Mouse (Mus musculus) liver, adult 2 months (tissue): ENCODE data around the gene Herc3. TPM values are rescaled to one million over a fixed set of nuclear protein-coding genes. Genes with fewer than 3 reads are reported as not detected.

ENCODE experiments used
- DNase-seq: peaks from one replicate; pipeline ENCODE4 v3.0.0-alpha.2; 2011; ENCODE audit warnings: low read depth, low spot score; ENCODE audit errors: extremely low read depth
- H3K27ac ChIP-seq: fragments of 200-500 bp; replicated peaks from 2 replicates; pipeline ENCODE4 v1.5.1; 2012; ENCODE audit warnings: low read depth, mild to moderate bottlenecking, control low read depth, inconsistent platforms, low read length; ENCODE audit not compliant: insufficient read depth
- H3K27me3 ChIP-seq: fragments of 200-500 bp; 2 replicates; pipeline ENCODE4 v1.6.1; 2012; ENCODE audit warnings: mild to moderate bottlenecking, moderate library complexity, low read length, inconsistent platforms; ENCODE audit not compliant: control insufficient read depth, insufficient read depth
- H3K36me3 ChIP-seq: fragments of 200-500 bp; 2 replicates; pipeline ENCODE4 v1.6.1; 2012; ENCODE audit warnings: low read length, inconsistent platforms; ENCODE audit not compliant: control insufficient read depth, insufficient read depth
- H3K4me1 ChIP-seq: fragments of 200-500 bp; 2 replicates; pipeline ENCODE4 v1.6.1; 2011; ENCODE audit warnings: low read length; ENCODE audit not compliant: control insufficient read depth, insufficient read depth
- H3K4me3 ChIP-seq: fragments of 200-500 bp; 2 replicates; pipeline ENCODE4 v1.5.1; 2011; ENCODE audit warnings: low read depth, mild to moderate bottlenecking, control low read depth, low read length, moderate library complexity; ENCODE audit not compliant: insufficient read depth
- H3K79me2 ChIP-seq: fragments of 200-500 bp; 2 replicates; pipeline ENCODE4 v1.6.1; 2012; ENCODE audit warnings: inconsistent platforms, mild to moderate bottlenecking, low read length, moderate library complexity; ENCODE audit not compliant: control insufficient read depth, insufficient read depth
- H3K9ac ChIP-seq: fragments of 200-500 bp; 2 replicates; pipeline ENCODE4 v1.6.1; 2012; ENCODE audit warnings: low read depth, mild to moderate bottlenecking, control low read depth, inconsistent platforms, low read length
- CTCF ChIP-seq: fragments of 200-500 bp; IDR thresholded peaks from 2 replicates; pipeline ENCODE4 v1.5.1; 2011; ENCODE audit warnings: low read depth, low read length, control low read depth
- POLR2A ChIP-seq: fragments of 200-500 bp; IDR thresholded peaks from 2 replicates; pipeline ENCODE4 v1.6.1; 2011; ENCODE audit warnings: low read length, control low read depth; ENCODE audit not compliant: insufficient read depth; ENCODE audit errors: extremely low read depth
- WGBS: fragments of 180-500 bp; shearing (Covaris S2); methylation state at CpG from one replicate; pipeline ENCODE4 v1.1.7; 2018; 5-methylcytosine and 5-hydroxymethylcytosine counted together
- polyA plus RNA-seq: library from polyadenylated mRNA; depleted of rRNA; stranded (reverse); fragments of >200 nt; gene quantifications from 2 replicates; pipeline ENCODE4 v1.2.3, GENCODE M21; 2012; rRNA removed
- total RNA-seq: library from RNA; depleted of rRNA; stranded (reverse); fragments of >200 nt; gene quantifications from 2 replicates; pipeline ENCODE4 v1.2.3, GENCODE M21; 2014; rRNA removed

Gene Herc3
- total and polyA plus RNA-seq, 2 experiments = 3.5 to 10.3 TPM

DNA sequence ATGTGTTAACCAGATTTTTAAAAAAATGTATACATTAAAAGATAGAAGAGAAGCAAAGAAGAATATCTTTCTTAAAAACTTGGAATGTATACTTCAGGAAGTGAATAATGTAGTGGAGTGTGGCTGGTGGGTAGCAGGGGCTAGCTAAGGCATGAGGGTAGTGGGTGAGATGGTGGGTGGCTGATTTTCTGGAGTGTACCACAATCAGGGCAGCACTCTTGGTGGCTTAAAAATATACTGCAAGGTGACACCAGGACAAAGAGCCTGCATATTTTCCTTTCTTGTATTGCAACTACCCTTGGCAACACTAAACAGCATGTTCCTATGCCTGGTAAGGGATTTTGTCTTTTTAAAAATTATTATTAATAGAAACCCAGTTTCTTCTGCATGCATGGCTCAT is 133.3 kb downstream of the Herc3 start:
- Histone ChIP-seq H3K27ac (no peak overlapping the region), H3K4me1 (peaks cover 13% of the 10 kb centered on the region), H3K4me3 (no peak overlapping the region), H3K79me2 (no peaks in the 10 kb centered on the region), H3K36me3 (peaks cover 12% of the 10 kb centered on the region), H3K27me3 (no peaks in the 10 kb centered on the region), H3K9ac (no peak overlapping the region)
- DNase-seq = no peak
- TF ChIP-seq CTCF = no peak
- no peak for TF ChIP-seq POLR2A

DNA sequence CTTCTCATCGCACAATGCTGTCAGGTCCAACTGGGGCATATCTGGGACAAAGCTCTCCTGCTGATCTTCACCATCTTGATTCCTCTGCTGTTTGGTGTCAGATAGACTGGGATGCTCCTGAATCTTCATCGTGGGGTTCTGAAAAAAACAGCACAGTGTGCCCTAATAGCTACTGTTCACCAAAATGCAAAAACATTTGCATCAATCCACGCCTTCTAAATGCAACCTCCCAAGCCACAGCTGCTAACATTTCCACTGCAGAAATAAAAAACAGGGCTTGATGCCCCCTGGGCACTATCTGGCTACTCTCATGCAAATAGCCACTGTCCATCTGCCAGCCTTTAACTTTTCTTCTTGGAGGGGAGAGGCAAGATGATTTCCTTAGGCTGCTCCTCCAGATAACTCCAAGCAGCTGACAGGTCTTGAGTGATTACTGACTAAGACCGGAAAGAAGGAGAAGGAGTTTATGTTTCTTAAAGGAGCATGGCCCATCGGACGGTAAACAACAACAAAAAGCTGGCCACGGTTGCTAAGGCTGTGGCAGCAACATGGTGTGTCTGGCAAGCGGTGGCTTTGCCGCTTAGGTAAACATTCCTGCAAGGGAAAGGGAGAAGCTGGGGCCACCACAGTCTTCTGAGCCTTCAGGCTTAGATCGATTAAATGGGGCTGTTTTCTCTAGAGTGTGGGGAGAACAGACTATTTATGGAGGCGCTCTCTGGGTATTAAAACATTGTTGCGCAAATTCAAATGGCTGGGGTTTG is 134.0 kb downstream of the Herc3 start:
- no peak for TF ChIP-seq POLR2A
- TF ChIP-seq CTCF = no peak
- Histone ChIP-seq H3K4me1 (peaks cover 13% of the 10 kb centered on the region), H3K27ac (no peak overlapping the region), H3K9ac (no peak overlapping the region), H3K79me2 (no peaks in the 10 kb centered on the region), H3K27me3 (no peaks in the 10 kb centered on the region), H3K4me3 (no peak overlapping the region), H3K36me3 (peaks cover 12% of the 10 kb centered on the region)
- no peak for DNase-seq
- WGBS = 63% methylated on average over 12 of the region's 12 CpGs

DNA sequence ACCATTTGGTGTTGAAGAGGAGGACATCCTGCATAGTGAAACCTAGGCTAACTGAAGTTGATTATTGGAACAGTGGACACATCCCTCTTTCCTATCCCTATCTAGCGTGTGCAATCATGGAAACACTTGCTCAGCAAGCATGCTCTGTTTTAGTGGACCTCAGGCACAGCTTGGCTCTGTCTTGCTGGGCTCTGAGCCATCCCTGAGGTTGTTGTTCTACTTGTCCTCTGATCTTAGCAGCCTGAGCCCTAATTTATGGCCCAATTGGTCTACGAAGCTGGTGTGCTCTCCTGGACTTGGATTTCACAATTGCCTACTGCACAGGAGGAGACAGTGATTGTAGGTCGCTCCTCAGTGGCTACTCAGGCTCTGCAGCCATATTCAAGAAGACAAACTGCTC is 137.0 kb downstream of the Herc3 start:
- WGBS = 24% methylated on average over 3 of the region's 3 CpGs
- Histone ChIP-seq H3K27me3 (no peaks in the 10 kb centered on the region), H3K27ac (no peak overlapping the region), H3K36me3 (peaks cover 17% of the 10 kb centered on the region), H3K4me3 (no peak overlapping the region), H3K9ac (no peak overlapping the region), H3K4me1 (peaks cover 13% of the 10 kb centered on the region), H3K79me2 (no peaks in the 10 kb centered on the region)
- no peak for TF ChIP-seq CTCF
- no peak for TF ChIP-seq POLR2A
- peak; percentile 98 for DNase-seq

Other genes starting within 250 kb of the Herc3 start
- 42.9 and 74.3 TPM in 2 replicates for gene Abcg2, start 246.9 kb upstream of the Herc3 start, total RNA-seq
- gene Abcg2, start 246.9 kb upstream of the Herc3 start, polyA plus RNA-seq = 14.3 and 14.4 TPM in 2 replicates
- 0.09 and 0.81 TPM in 2 replicates for gene Nap1l5, start 75.6 kb downstream of the Herc3 start, total RNA-seq
- 0.09 TPM in 1 of 2 replicates, not detected in the other for gene Nap1l5, start 75.6 kb downstream of the Herc3 start, polyA plus RNA-seq
- gene Fam13a, start 193.1 kb downstream of the Herc3 start, total RNA-seq = 42.5 and 48.3 TPM in 2 replicates
- gene Fam13a, start 193.1 kb downstream of the Herc3 start, polyA plus RNA-seq = 3.2 and 3.4 TPM in 2 replicates